Mouse (Mus musculus) forebrain, embryonic 11.5 days (tissue): Measurements from ENCODE around the gene Gm9970. TPM values are rescaled to one million over a fixed set of nuclear protein-coding genes. Genes with fewer than 3 reads are reported as not detected.
"Not testable (repeated sequence)": the region's sequence is repeated elsewhere in the genome, so short reads cannot be mapped to it uniquely, and the experiment has no call there.

Experiments
- ATAC-seq: fragments of 200-750 bp; cut with Nextera tagmentation; replicated peaks from 2 replicates; pipeline ENCODE4 v1.8.0; 2017; ENCODE audit warnings: moderate TSS enrichment; ENCODE audit not compliant: low FRiP score
- DNase-seq: peaks from one replicate; pipeline ENCODE4 v3.0.0-alpha.2; 2017; ENCODE audit warnings: low spot score
- H3K27ac ChIP-seq: fragments of 300-500 bp; sonication (generic); 2 replicates; pipeline ENCODE4 v1.5.1; 2014; ENCODE audit warnings: low read depth, low read length
- H3K27me3 ChIP-seq: fragments of 300-500 bp; sonication (generic); 2 replicates; pipeline ENCODE4 v1.6.1; 2014; ENCODE audit warnings: mild to moderate bottlenecking, low read length, mixed read lengths; ENCODE audit not compliant: control insufficient read depth, insufficient read depth
- H3K36me3 ChIP-seq: fragments of 300-500 bp; sonication (generic); 2 replicates; pipeline ENCODE4 v1.6.1; 2014; ENCODE audit warnings: mild to moderate bottlenecking, low read length, moderate library complexity, mixed read lengths; ENCODE audit not compliant: control insufficient read depth, insufficient read depth
- H3K4me1 ChIP-seq: fragments of 300-500 bp; sonication (generic); replicated peaks from 2 replicates; pipeline ENCODE4 v1.6.1; 2014; ENCODE audit warnings: low read length, mixed read lengths; ENCODE audit not compliant: control insufficient read depth, insufficient read depth
- H3K4me2 ChIP-seq: fragments of 300-500 bp; sonication (generic); 2 replicates; pipeline ENCODE4 v1.6.1; 2014; ENCODE audit warnings: low read depth, mild to moderate bottlenecking, low read length, moderate library complexity, mixed read lengths; ENCODE audit not compliant: severe bottlenecking
- H3K4me3 ChIP-seq: fragments of 300-500 bp; sonication (generic); 2 replicates; pipeline ENCODE4 v1.5.1; 2014; ENCODE audit warnings: low read depth, low read length
- H3K9ac ChIP-seq: fragments of 300-500 bp; sonication (generic); 2 replicates; pipeline ENCODE4 v1.6.1; 2014; ENCODE audit warnings: low read length
- H3K9me3 ChIP-seq: fragments of 300-500 bp; sonication (generic); 2 replicates; pipeline ENCODE4 v1.6.1; 2016; ENCODE audit warnings: low read length, mixed read lengths; ENCODE audit not compliant: control insufficient read depth
- WGBS: fragments of 180-500 bp; shearing (Covaris S2); extraction: QIAGEN DNeasy Blood & Tissue Kit; methylation state at CpG from one replicate; pipeline ENCODE4 v1.1.7; 2014; 5-methylcytosine and 5-hydroxymethylcytosine counted together
- polyA plus RNA-seq: library from polyadenylated mRNA; unstranded; fragments of >200 nt; fragmentation: Nextera tagmentation; extraction: Ambion mirVana; gene quantifications from 2 replicates; pipeline ENCODE4 v1.2.1, GENCODE M21; 2014

Gene Gm9970
- polyA plus RNA-seq, 1 experiment from 2014 or later, result not detected

GRCm38 (mm10) chr5:31219911-31220447 is 21.1 kb downstream of the Gm9970 start:
- WGBS, result under 1% methylated on average over 30 of the region's 40 CpGs

DNA sequence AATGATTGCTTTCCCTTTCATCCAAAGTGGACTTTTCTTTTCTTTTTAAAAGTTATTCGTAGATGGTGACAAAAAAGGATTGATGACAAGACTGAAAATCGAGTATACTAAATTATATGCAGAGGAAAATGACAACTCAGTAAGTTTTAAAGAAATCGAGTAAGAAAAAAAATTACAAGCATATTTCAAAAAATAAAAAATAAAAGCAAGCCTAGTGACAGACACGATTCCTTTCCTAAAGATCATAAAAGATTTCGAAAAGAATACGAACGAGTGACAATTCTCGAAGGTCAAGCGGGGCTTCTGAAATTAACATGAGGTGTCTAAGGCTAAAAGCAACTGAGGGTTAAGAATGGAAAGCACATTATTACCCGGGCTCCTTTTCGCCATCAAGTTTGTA is 21.6 kb downstream of the Gm9970 start:
- Histone ChIP-seq H3K36me3 (no peaks in the 10 kb centered on the region), H3K4me2 (peak overlapping the region; percentile 81), H3K9ac (peak overlapping the region; percentile 92), H3K4me1 (no peaks in the 10 kb centered on the region; the same call in 1 of the 2 replicates), H3K4me3 (peak overlapping the region; percentile 95), H3K9me3 (no peaks in the 10 kb centered on the region), H3K27me3 (no peaks in the 10 kb centered on the region), H3K27ac (peak overlapping the region; percentile 85; the same call in 1 of the 2 replicates)
- 2% methylated on average over 11 of the region's 11 CpGs for WGBS
- DNase-seq (no peak), ATAC-seq (no peak)

More at GRCm38 (mm10) chr5:31219911-31220447, 21.1 kb downstream of the Gm9970 start:
- Histone ChIP-seq H3K4me1 (no peaks in the 10 kb centered on the region; the same call in 1 of the 2 replicates), H3K27ac (peak overlapping the region; percentile 85), H3K4me2 (peak overlapping the region; percentile 81), H3K36me3 (no peaks in the 10 kb centered on the region), H3K9me3 (no peaks in the 10 kb centered on the region), H3K27me3 (no peaks in the 10 kb centered on the region), H3K9ac (peak overlapping the region; percentile 92), H3K4me3 (peak overlapping the region; percentile 95)
- ATAC-seq (peak; percentile 82), DNase-seq (no peak)

DNA sequence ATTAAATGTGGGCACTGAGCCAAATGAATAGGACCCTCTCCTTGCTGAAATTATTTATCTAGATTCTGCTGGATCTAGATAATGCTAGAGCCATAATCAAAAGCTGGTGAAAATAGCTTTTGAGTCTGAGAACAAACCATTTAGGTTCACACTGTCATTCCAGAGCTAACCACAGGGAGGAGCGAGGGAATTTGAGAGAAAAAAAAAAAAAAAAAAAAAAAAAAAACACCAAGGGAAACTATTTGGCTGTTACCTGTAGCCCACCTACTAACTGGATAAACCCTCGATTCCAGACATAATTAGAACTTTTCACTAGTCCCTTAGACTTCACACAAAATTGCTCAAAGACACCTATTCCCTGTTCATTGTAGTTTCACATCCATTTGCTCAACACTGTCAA is 22.0 kb downstream of the Gm9970 start:
- no peak for DNase-seq
- Histone ChIP-seq H3K4me1 (no peaks in the 10 kb centered on the region; the same call in 1 of the 2 replicates), H3K9me3 (no peaks in the 10 kb centered on the region), H3K4me3 (peak overlapping the region; percentile 95), H3K9ac (0 out of 2 replicates have a peak overlapping the region, but pooled peaks have one; percentile 29), H3K36me3 (no peaks in the 10 kb centered on the region), H3K27ac (no peak overlapping the region), H3K27me3 (no peaks in the 10 kb centered on the region), H3K4me2 (peak overlapping the region; percentile 81)
- WGBS, result 2% methylated on average over 2 of the region's 2 CpGs
- ATAC-seq, result no peak

- Histone ChIP-seq H3K9ac (no peak overlapping the region), H3K9me3 (no peaks in the 10 kb centered on the region), H3K4me3 (no peak overlapping the region), H3K27me3 (no peaks in the 10 kb centered on the region), H3K4me2 (no peak overlapping the region), H3K27ac (no peak overlapping the region), H3K4me1 (no peaks in the 10 kb centered on the region; the same call in 1 of the 2 replicates), H3K36me3 (no peaks in the 10 kb centered on the region)
- no peak for ATAC-seq
- no peak for DNase-seq
- WGBS, result 76% methylated on average over 7 of the region's 7 CpGs
These were observed 22.7 kb downstream of the Gm9970 start for GRCm38 (mm10) chr5:31218294-31218693.

- not testable (repeated sequence) for H3K4me3 ChIP-seq, H3K36me3 ChIP-seq, ATAC-seq, H3K27ac ChIP-seq, H3K27me3 ChIP-seq, H3K9me3 ChIP-seq, H3K9ac ChIP-seq, H3K4me2 ChIP-seq, H3K4me1 ChIP-seq, DNase-seq
- WGBS, result 89% methylated on average over 6 of the region's 6 CpGs
These were observed 24.5 kb downstream of the Gm9970 start for GRCm38 (mm10) chr5:31216554-31216953.

DNA sequence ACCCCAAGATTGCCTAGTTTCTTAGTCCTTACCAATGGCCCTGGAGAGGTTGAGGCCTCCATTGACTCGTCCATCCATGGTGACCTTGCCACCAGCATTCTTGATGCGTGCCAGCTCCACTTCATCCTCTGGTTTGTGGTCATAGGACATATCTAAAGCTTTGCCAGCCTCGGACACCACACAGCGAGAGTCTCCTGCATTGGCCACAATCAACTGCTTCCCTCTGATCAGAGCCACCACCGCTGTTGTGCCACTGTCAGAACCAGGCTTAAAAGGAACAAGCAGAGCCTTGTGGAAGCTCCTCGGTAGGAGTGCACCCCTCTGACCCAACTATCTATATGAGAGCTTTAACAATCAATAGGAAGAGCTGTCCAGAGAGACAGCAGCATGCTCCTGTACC is 36.6 kb downstream of the Gm9970 start:
- Histone ChIP-seq H3K27ac (no peak overlapping the region), H3K4me3 (no peak overlapping the region), H3K9me3 (peaks cover 5% of the 10 kb centered on the region), H3K36me3 (peaks cover 21% of the 10 kb centered on the region; the same call in 1 of the 2 replicates), H3K4me2 (no peak overlapping the region), H3K9ac (no peak overlapping the region), H3K4me1 (peaks cover 9% of the 10 kb centered on the region; the same call in 1 of the 2 replicates), H3K27me3 (no peaks in the 10 kb centered on the region)
- ATAC-seq (no peak), DNase-seq (no peak)
- 95% methylated on average over 6 of the region's 6 CpGs for WGBS

DNA sequence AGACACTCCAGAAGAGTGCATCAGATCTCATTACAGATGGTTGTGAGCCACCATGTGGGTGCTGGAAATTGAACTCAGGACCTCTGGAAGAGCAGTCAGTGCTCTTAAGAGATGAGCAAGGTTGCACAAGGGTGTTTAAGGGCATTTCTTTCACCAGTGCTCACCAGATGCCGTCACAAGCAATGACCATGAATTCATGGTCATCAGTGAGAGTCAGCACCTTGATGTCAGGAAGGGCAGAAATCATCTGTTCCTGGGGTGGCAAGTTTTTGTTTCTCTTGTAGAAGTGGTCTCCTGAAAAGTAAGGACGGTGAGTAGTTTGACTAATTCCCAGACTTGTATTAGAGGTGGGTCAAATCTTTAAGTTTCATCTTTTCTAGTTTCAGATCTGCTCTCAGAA is 37.2 kb downstream of the Gm9970 start:
- H3K4me2 ChIP-seq, result no peak overlapping the region
- peaks cover 5% of the 10 kb centered on the region for H3K9me3 ChIP-seq
- H3K36me3 ChIP-seq, result peaks cover 25% of the 10 kb centered on the region; the same call in 1 of the 2 replicates

DNA sequence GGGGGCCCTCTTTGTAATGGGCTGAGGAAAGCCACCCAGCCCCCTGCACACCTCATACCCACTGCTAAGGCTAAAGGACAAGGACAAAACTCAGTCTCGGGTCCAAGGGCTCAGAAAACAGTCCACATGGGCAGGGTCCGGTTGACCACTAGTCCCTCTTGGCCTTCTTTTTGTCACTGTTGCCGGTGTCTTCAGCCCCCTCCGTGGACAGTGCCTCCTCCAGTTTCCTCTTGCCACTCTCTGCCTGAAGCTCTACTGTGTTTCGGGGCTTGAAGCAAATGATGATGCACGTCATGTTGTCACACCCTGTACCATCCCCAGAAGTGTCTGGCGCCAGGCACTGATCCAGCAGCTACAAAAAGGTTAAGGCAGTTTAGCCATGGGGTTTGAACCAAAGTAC is 38.1 kb downstream of the Gm9970 start:
- WGBS, result 84% methylated on average over 7 of the region's 7 CpGs
- H3K27ac ChIP-seq, result peak overlapping the region; percentile 78
- no peak for DNase-seq
- no peaks in the 10 kb centered on the region for H3K27me3 ChIP-seq
- H3K9me3 ChIP-seq, result peaks cover 5% of the 10 kb centered on the region
- H3K4me2 ChIP-seq, result peak overlapping the region; percentile 71
- ATAC-seq, result no peak
- peaks cover 9% of the 10 kb centered on the region; the same call in 1 of the 2 replicates for H3K4me1 ChIP-seq
- H3K9ac ChIP-seq, result peak overlapping the region; percentile 83; the same call in 1 of the 2 replicates
- peak overlapping the region; percentile 76 for H3K4me3 ChIP-seq
- H3K36me3 ChIP-seq, result peaks cover 32% of the 10 kb centered on the region; the same call in 1 of the 2 replicates

More for the DNA sequence above, 37.2 kb downstream of the Gm9970 start:
- no peak overlapping the region for H3K27ac ChIP-seq
- H3K4me1 ChIP-seq, result peaks cover 9% of the 10 kb centered on the region; the same call in 1 of the 2 replicates
- WGBS, result 92% methylated on average over 2 of the region's 2 CpGs
- no peak for DNase-seq
- ATAC-seq, result no peak
- H3K4me3 ChIP-seq, result no peak overlapping the region
- H3K27me3 ChIP-seq, result no peaks in the 10 kb centered on the region
- no peak overlapping the region for H3K9ac ChIP-seq
